Mouse (Mus musculus) MEL (cell line): ENCODE measurements around the gene Sf3b4. TPM values are rescaled to one million over a fixed set of nuclear protein-coding genes. Genes with fewer than 3 reads are reported as not detected.
"Not testable (repeated sequence)": the region's sequence is repeated elsewhere in the genome, so short reads cannot be mapped to it uniquely, and the experiment has no call there.

Experiments
- DNase-seq: peaks from one replicate; pipeline ENCODE4 v3.0.0; 2011; ENCODE audit warnings: low read depth, low spot score
- H3K27ac ChIP-seq: 2 replicates; pipeline ENCODE4 v1.5.1; 2012; ENCODE audit warnings: low read depth, mild to moderate bottlenecking, control low read depth, low read length, moderate library complexity; ENCODE audit not compliant: control insufficient read depth
- H3K27me3 ChIP-seq, 2 experiments: fragments of 150-350 bp in 1 of 2; sonication (generic) in 1 of 2; 2 replicates each; pipeline ENCODE4 v1.6.1; 2012; ENCODE audit warnings: low read length in 2 of 2, mild to moderate bottlenecking in 2 of 2, improper control_type of control experiment in 1 of 2, moderate library complexity in 1 of 2; ENCODE audit not compliant: insufficient read depth in 2 of 2, control insufficient read depth in 1 of 2
- H3K36me3 ChIP-seq, 2 experiments: 2 replicates each; pipeline ENCODE4 v1.6.1; 2012 to 2014; ENCODE audit warnings: low read length in 2 of 2, improper control_type of control experiment in 1 of 2, inconsistent platforms in 1 of 2, mild to moderate bottlenecking in 1 of 2; ENCODE audit not compliant: insufficient read depth in 2 of 2, control insufficient read depth in 1 of 2
- H3K4me1 ChIP-seq, 2 experiments: fragments of 150-350 bp in 1 of 2; sonication (generic) in 1 of 2; 2 replicates each; pipeline ENCODE4 v1.6.1; 2012; ENCODE audit warnings: low read length in 2 of 2, improper control_type of control experiment in 1 of 2, mild to moderate bottlenecking in 1 of 2; ENCODE audit not compliant: insufficient read depth in 2 of 2, control insufficient read depth in 1 of 2
- H3K4me3 ChIP-seq, 2 experiments: fragments of 150-350 bp in 1 of 2; sonication (generic) in 1 of 2; 2 replicates each; pipeline ENCODE4 v1.5.1; 2012; ENCODE audit warnings: low read depth in 2 of 2, low read length in 2 of 2, mild to moderate bottlenecking in 2 of 2, moderate library complexity in 2 of 2, control low read depth in 1 of 2, improper control_type of control experiment in 1 of 2; ENCODE audit not compliant: control insufficient read depth in 1 of 2, insufficient read depth in 1 of 2
- H3K79me2 ChIP-seq: 2 replicates; pipeline ENCODE4 v1.6.1; 2012; ENCODE audit warnings: mild to moderate bottlenecking, low read length, moderate library complexity; ENCODE audit not compliant: control insufficient read depth, poor library complexity, insufficient read depth
- H3K9ac ChIP-seq: 2 replicates; pipeline ENCODE4 v1.6.1; 2012; ENCODE audit warnings: low read depth, mild to moderate bottlenecking, control low read depth, low read length, moderate library complexity; ENCODE audit not compliant: control insufficient read depth, poor library complexity, severe bottlenecking
- H3K9me3 ChIP-seq: fragments of 150-350 bp; sonication (generic); replicated peaks from 2 replicates; pipeline ENCODE4 v1.6.1; 2012; ENCODE audit warnings: mild to moderate bottlenecking, low read length, improper control_type of control experiment, moderate library complexity; ENCODE audit not compliant: insufficient read depth
- BHLHE40 ChIP-seq: IDR thresholded peaks from 2 replicates; pipeline ENCODE4 v1.6.1; 2012; ENCODE audit warnings: low read depth, mild to moderate bottlenecking, inconsistent platforms, low read length, improper control_type of control experiment, borderline replicate concordance
- CHD1 ChIP-seq: IDR thresholded peaks from 2 replicates; pipeline ENCODE4 v1.6.1; 2012; ENCODE audit warnings: low read depth, mild to moderate bottlenecking, inconsistent platforms, low read length, improper control_type of control experiment
- CHD2 ChIP-seq: IDR thresholded peaks from 2 replicates; pipeline ENCODE4 v1.6.1; 2011; ENCODE audit warnings: low read length, improper control_type of control experiment
- ETS1 ChIP-seq: IDR thresholded peaks from 2 replicates; pipeline ENCODE4 v1.6.1; 2012; ENCODE audit warnings: low read depth, mild to moderate bottlenecking, inconsistent platforms, low read length, improper control_type of control experiment, moderate library complexity
- MAX ChIP-seq: IDR thresholded peaks from 2 replicates; pipeline ENCODE4 v1.6.1; 2011; ENCODE audit warnings: low read length, improper control_type of control experiment
- MAZ ChIP-seq: IDR thresholded peaks from 2 replicates; pipeline ENCODE4 v1.6.1; 2012; ENCODE audit warnings: low read depth, mild to moderate bottlenecking, inconsistent platforms, low read length, improper control_type of control experiment
- MXI1 ChIP-seq: IDR thresholded peaks from 2 replicates; pipeline ENCODE4 v1.6.1; 2011; ENCODE audit warnings: mild to moderate bottlenecking, low read depth, low read length, improper control_type of control experiment
- MYC ChIP-seq: IDR thresholded peaks from 2 replicates; pipeline ENCODE4 v1.6.1; 2011; ENCODE audit warnings: low read depth, mild to moderate bottlenecking, low read length, improper control_type of control experiment, moderate library complexity
- NRF1 ChIP-seq: IDR thresholded peaks from 2 replicates; pipeline ENCODE4 v1.6.1; 2014; ENCODE audit warnings: low read depth, mild to moderate bottlenecking, inconsistent platforms, low read length, improper control_type of control experiment, moderate library complexity; ENCODE audit not compliant: poor library complexity, insufficient read depth, severe bottlenecking
- POLR2A ChIP-seq, 2 experiments: IDR thresholded peaks; 2 replicates each; pipeline ENCODE4 v1.6.1; 2011 to 2012; ENCODE audit warnings: low read length in 2 of 2, mild to moderate bottlenecking in 2 of 2, control low read depth in 1 of 2, improper control_type of control experiment in 1 of 2, low read depth in 1 of 2, moderate library complexity in 1 of 2; ENCODE audit not compliant: control insufficient read depth in 1 of 2, insufficient read depth in 1 of 2, poor library complexity in 1 of 2
- POLR2AphosphoS2 ChIP-seq: IDR thresholded peaks from 2 replicates; pipeline ENCODE4 v1.6.1; 2011; ENCODE audit warnings: low read length, improper control_type of control experiment
- SMC3 ChIP-seq: IDR thresholded peaks from 2 replicates; pipeline ENCODE4 v1.6.1; 2011; ENCODE audit warnings: low read depth, low read length, improper control_type of control experiment
- USF1 ChIP-seq: IDR thresholded peaks from 2 replicates; pipeline ENCODE4 v1.6.1; 2014; ENCODE audit warnings: low read depth, mild to moderate bottlenecking, inconsistent platforms, low read length, improper control_type of control experiment, moderate library complexity
- ZNF384 ChIP-seq: IDR thresholded peaks from 2 replicates; pipeline ENCODE4 v1.6.1; 2012; ENCODE audit warnings: low read depth, mild to moderate bottlenecking, inconsistent platforms, low read length, improper control_type of control experiment
- polyA plus RNA-seq, 2 experiments: library from polyadenylated mRNA; stranded (reverse) in 1 of 2; unstranded in 1 of 2; fragments of >175 nt in 1 of 2; fragments of >200 nt in 1 of 2; gene quantifications; 2 replicates each; pipeline versions ENCODE4 v1.2.1 to v1.2.4; 2012; ENCODE audit warnings: low replicate concordance in 2 of 2, low read depth in 1 of 2; ENCODE audit not compliant: insufficient read length in 2 of 2, insufficient read depth in 1 of 2, missing spikeins in 1 of 2
- total RNA-seq: library from RNA; depleted of rRNA; stranded (reverse); fragments of 300-350 nt; gene quantifications from 2 replicates; pipeline ENCODE4 v1.2.3, GENCODE M21; 2012

The Sf3b4 gene
- total and polyA plus RNA-seq, 3 experiments: 102 to 423 (median 157) TPM

GRCm38 (mm10) chr3:96173185-96173584 lies 1.1 kb downstream of the Sf3b4 start:
- Histone ChIP-seq H3K36me3 (peaks cover 24 to 40% of the 10 kb centered on the region in 2 experiments), H3K4me3 (peak overlapping the region; percentile 75 to 77), H3K79me2 (peaks cover 43% of the 10 kb centered on the region), H3K4me1 (peaks cover 8 to 35% of the 10 kb centered on the region in 2 experiments), H3K27me3 (no peaks in the 10 kb centered on the region), H3K9ac (peak overlapping the region; percentile 93), H3K9me3 (no peaks in the 10 kb centered on the region), H3K27ac (peak overlapping the region; percentile 80)
- 0 out of 2 replicates have a peak, but pooled peaks have one; percentile 26 for TF ChIP-seq ETS1
- TF ChIP-seq CHD1: 0 out of 2 replicates have a peak, but pooled peaks have one; percentile 9
- TF ChIP-seq SMC3: no peak
- TF ChIP-seq NRF1: no peak
- peak; percentile 93 for TF ChIP-seq BHLHE40
- no peak for TF ChIP-seq POLR2A (IDR thresholded peaks at IDR 0.05; ENCODE audit: control insufficient read depth in 1 of 2, insufficient read depth in 1 of 2, low read depth in 1 of 2, low read length in 2 of 2, poor library complexity in 1 of 2)
- peak; percentile 30; the same call in 1 of the 2 replicates for TF ChIP-seq USF1
- peak; percentile 96 for TF ChIP-seq MAX
- peak; percentile 95 for TF ChIP-seq MXI1
- TF ChIP-seq MYC: peak; percentile 94
- peak; percentile 55 for DNase-seq

DNA sequence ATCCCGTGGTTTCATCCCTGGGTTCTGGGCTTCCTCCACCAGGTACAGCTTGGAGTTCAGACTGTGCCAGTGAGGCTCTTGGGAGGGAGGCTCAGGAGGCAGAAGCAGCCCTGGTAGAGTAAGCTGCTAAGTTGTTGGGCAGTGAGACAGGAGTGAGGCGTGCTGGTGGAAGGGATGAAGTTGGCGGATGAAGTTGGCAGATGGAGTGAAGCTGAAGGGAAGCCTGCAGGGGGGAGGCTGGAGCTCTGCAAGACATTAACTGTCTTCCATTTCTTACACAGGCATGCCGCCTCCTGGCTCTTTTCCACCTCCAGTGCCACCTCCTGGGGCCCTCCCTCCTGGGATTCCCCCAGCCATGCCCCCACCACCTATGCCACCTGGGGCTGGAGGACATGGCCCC lies 1.9 kb downstream of the Sf3b4 start:
- H3K4me3 ChIP-seq, H3K9me3 ChIP-seq: not testable (repeated sequence)
- H3K36me3 ChIP-seq: peaks cover 24 to 40% of the 10 kb centered on the region in 2 experiments

DNA sequence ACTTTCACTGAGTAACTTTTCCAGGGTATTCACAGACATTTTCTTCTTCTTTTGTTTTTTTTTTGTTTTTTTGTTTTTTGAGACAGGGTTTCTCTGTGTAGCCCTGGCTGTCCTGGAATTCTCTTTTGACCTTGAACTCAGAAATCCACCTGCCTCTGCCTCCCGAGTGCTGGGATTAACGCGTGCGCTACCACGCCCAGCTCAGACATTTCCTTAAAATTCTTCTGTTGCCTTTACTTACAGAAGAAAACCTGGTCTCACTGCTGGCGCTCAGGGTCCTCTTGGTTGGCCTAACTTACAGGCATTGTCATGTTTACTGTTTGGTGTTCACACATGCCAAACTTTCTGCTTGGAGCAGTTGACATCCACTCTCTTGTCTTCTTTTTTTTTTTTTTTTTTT lies 3.1 kb downstream of the Sf3b4 start:
- H3K4me3 ChIP-seq: no peak overlapping the region
- no peak overlapping the region for H3K9ac ChIP-seq
- H3K27ac ChIP-seq: no peak overlapping the region
- H3K36me3 ChIP-seq: peaks cover 24 to 40% of the 10 kb centered on the region in 2 experiments
- H3K27me3 ChIP-seq: no peaks in the 10 kb centered on the region
- peaks cover 8 to 34% of the 10 kb centered on the region in 2 experiments for H3K4me1 ChIP-seq
- TF ChIP-seq POLR2AphosphoS2: 0 out of 2 replicates have a peak, but pooled peaks have one; percentile 1
- peak; percentile 60; the same call in 1 of the 2 replicates for TF ChIP-seq CHD1
- TF ChIP-seq MAZ: no peak
- no peak for TF ChIP-seq CHD2
- 0 out of 2 replicates have a peak, but pooled peaks have one; percentile 3 for TF ChIP-seq ZNF384
- TF ChIP-seq NRF1: no peak
- no peak for DNase-seq
- peaks cover 43% of the 10 kb centered on the region for H3K79me2 ChIP-seq
- no peaks in the 10 kb centered on the region for H3K9me3 ChIP-seq

More for the DNA sequence above, 1.9 kb downstream of the Sf3b4 start:
- H3K27me3 ChIP-seq, H3K27ac ChIP-seq: not testable (repeated sequence)
- Histone ChIP-seq H3K79me2 (peaks cover 43% of the 10 kb centered on the region), H3K4me1 (peaks cover 8 to 35% of the 10 kb centered on the region in 2 experiments)
- DNase-seq: peak; percentile 34
- 0 out of 4 replicates have a peak, but pooled peaks of 1 of the 2 experiments have one; percentile 36 for TF ChIP-seq POLR2A (IDR thresholded peaks at IDR 0.05; ENCODE audit: control insufficient read depth in 1 of 2, insufficient read depth in 1 of 2, low read depth in 1 of 2, low read length in 2 of 2, poor library complexity in 1 of 2)
- TF ChIP-seq, all 39 proteins: peak for 1; not testable (repeated sequence) for 38
- H3K9ac ChIP-seq: peak overlapping the region; percentile 46
